Mouse (Mus musculus) hindbrain, postnatal 0 days (tissue): Measurements from ENCODE around the gene Kpna7. TPM values are rescaled to one million over a fixed set of nuclear protein-coding genes. Genes with fewer than 3 reads are reported as not detected.

Experiments
- ATAC-seq: fragments of 200-750 bp; cut with Nextera tagmentation; 2 replicates; pipeline ENCODE4 v1.8.0; 2017; ENCODE audit warnings: mild to moderate bottlenecking, moderate TSS enrichment, moderate library complexity
- DNase-seq: peaks from one replicate; pipeline ENCODE4 v3.0.0-alpha.2; 2015; ENCODE audit warnings: low spot score
- H3K27ac ChIP-seq: fragments of 300-500 bp; sonication (generic); 2 replicates; pipeline ENCODE4 v1.5.1; 2014; ENCODE audit warnings: mild to moderate bottlenecking
- H3K27me3 ChIP-seq: fragments of 300-500 bp; sonication (generic); 2 replicates; pipeline ENCODE4 v1.6.1; 2014; ENCODE audit warnings: low read length, mixed read lengths; ENCODE audit not compliant: insufficient read depth
- H3K36me3 ChIP-seq: fragments of 300-500 bp; sonication (generic); 2 replicates; pipeline ENCODE4 v1.6.1; 2014; ENCODE audit warnings: low read length, mixed read lengths; ENCODE audit not compliant: insufficient read depth
- H3K4me1 ChIP-seq: fragments of 300-500 bp; sonication (generic); 2 replicates; pipeline ENCODE4 v1.6.1; 2014; ENCODE audit warnings: antibody characterized with exemption, low read length, mixed read lengths; ENCODE audit not compliant: insufficient read depth
- H3K4me2 ChIP-seq: fragments of 300-500 bp; sonication (generic); 2 replicates; pipeline ENCODE4 v1.6.1; 2014; ENCODE audit warnings: low read depth, mild to moderate bottlenecking, low read length, moderate library complexity, mixed read lengths
- H3K4me3 ChIP-seq: fragments of 300-500 bp; sonication (generic); 2 replicates; pipeline ENCODE4 v1.5.1; 2014; ENCODE audit warnings: low read length
- H3K9ac ChIP-seq: fragments of 300-500 bp; sonication (generic); replicated peaks from 2 replicates; pipeline ENCODE4 v1.6.1; 2014; ENCODE audit warnings: mild to moderate bottlenecking, low read length, moderate library complexity, mixed read lengths
- H3K9me3 ChIP-seq: fragments of 300-500 bp; sonication (generic); 2 replicates; pipeline ENCODE4 v1.6.1; 2016; ENCODE audit warnings: low read length, mixed read lengths
- CTCF ChIP-seq: IDR thresholded peaks from 2 replicates; pipeline ENCODE4 v1.5.1; 2016; ENCODE audit warnings: antibody characterized with exemption, control low read depth, low read depth
- WGBS: fragments of 180-500 bp; shearing (Covaris S2); extraction: QIAGEN DNeasy Blood & Tissue Kit; methylation state at CpG from one replicate; pipeline ENCODE4 v1.1.7; 2014; 5-methylcytosine and 5-hydroxymethylcytosine counted together
- polyA plus RNA-seq: library from polyadenylated mRNA; unstranded; fragments of >200 nt; fragmentation: Nextera tagmentation; extraction: Ambion mirVana; gene quantifications from 2 replicates; pipeline ENCODE4 v1.2.1, GENCODE M21; 2015
- total RNA-seq: library from RNA; depleted of rRNA; stranded (reverse); fragments of >200 nt; gene quantifications from 2 replicates; pipeline ENCODE4 v1.2.3, GENCODE M21; 2014

The Kpna7 gene
- total and polyA plus RNA-seq, 2 experiments from 2014 or later: 0.09 TPM; not detected in 1

GRCm38 (mm10) chr5:144958271-144958670 is 125.6 kb downstream of the Kpna7 start:
- no peak for DNase-seq
- Histone ChIP-seq H3K36me3 (no peaks in the 10 kb centered on the region), H3K4me3 (no peak overlapping the region), H3K27ac (no peak overlapping the region), H3K4me1 (peaks cover 17% of the 10 kb centered on the region; the same call in 1 of the 2 replicates), H3K9ac (no peak overlapping the region), H3K27me3 (no peaks in the 10 kb centered on the region), H3K9me3 (no peaks in the 10 kb centered on the region), H3K4me2 (no peak overlapping the region)
- 71% methylated on average over 9 of the region's 9 CpGs for WGBS
- ATAC-seq: peak; percentile 28; the same call in 1 of the 2 replicates
- TF ChIP-seq CTCF: no peak

GRCm38 (mm10) chr5:144954432-144954831 is 129.4 kb downstream of the Kpna7 start:
- Histone ChIP-seq H3K4me3 (no peak overlapping the region), H3K36me3 (no peaks in the 10 kb centered on the region), H3K9me3 (no peaks in the 10 kb centered on the region), H3K4me1 (peaks cover 17% of the 10 kb centered on the region; the same call in 1 of the 2 replicates), H3K27me3 (no peaks in the 10 kb centered on the region), H3K27ac (no peak overlapping the region), H3K4me2 (no peak overlapping the region), H3K9ac (no peak overlapping the region)
- WGBS: 73% methylated on average over 7 of the region's 7 CpGs
- DNase-seq (no peak), ATAC-seq (no peak)
- no peak for TF ChIP-seq CTCF

DNA sequence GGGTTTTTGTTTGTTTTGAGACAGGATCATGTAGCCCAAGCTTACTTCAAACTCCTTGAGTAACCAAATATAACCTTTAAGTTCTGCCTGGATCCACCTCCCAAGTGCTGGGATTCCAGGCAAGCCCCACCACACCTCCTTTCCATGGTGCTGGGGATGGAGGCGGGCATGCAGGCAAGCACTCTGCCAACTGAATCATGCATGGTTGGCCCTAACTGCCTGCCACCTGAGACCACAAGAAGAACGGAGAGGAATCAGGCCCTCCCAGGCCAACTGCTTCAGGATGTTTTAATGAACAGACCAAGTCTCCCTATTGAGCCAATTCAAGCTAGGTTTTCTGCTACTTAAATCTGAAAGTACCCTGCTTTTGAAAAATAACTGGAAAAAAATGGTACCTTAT is 131.2 kb downstream of the Kpna7 start:
- WGBS: 52% methylated on average over 2 of the region's 2 CpGs
- peaks cover 22% of the 10 kb centered on the region; the same call in 1 of the 2 replicates for H3K4me1 ChIP-seq
- no peaks in the 10 kb centered on the region for H3K27me3 ChIP-seq
- ATAC-seq (no peak), DNase-seq (peak; percentile 19)
- H3K36me3 ChIP-seq: no peaks in the 10 kb centered on the region
- no peaks in the 10 kb centered on the region for H3K9me3 ChIP-seq
- no peak overlapping the region for H3K9ac ChIP-seq
- H3K27ac ChIP-seq: no peak overlapping the region
- no peak overlapping the region for H3K4me3 ChIP-seq
- no peak for TF ChIP-seq CTCF
- H3K4me2 ChIP-seq: no peak overlapping the region

DNA sequence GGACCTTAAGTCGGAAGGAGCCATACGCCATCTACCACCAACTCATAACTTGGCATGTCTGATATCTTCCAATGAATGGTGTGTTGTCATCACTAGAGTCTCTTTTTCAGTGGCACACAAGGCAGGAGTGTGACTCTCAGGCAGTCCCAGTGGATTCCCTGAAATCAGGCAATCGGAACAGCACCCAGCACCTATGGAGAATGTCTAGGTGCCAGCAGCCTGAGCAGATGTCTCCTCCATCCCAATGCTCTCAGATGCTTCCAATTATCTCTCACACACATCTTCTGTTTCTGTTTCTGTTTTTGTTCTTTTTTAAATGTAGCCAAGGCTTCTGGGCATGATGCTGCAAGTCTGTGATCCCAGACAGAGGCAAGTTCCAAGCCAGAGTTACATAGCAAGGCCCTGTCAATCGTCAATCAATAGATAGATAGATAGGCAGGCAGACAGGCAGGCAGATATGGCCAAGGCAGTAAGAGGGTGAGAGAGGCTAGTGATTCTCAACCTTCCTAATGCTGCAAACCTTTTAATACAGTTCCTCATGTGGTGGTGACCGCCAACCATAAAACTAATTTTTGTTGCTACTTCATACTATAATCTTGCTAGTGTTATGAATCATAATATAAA is 133.3 kb downstream of the Kpna7 start:
- no peak for ATAC-seq
- TF ChIP-seq CTCF: no peak
- no peak overlapping the region for H3K9ac ChIP-seq
- H3K9me3 ChIP-seq: no peaks in the 10 kb centered on the region
- WGBS: 92% methylated on average over 5 of the region's 5 CpGs
- H3K36me3 ChIP-seq: no peaks in the 10 kb centered on the region
- H3K4me3 ChIP-seq: no peak overlapping the region
- no peak overlapping the region for H3K4me2 ChIP-seq
- peaks cover 31% of the 10 kb centered on the region for H3K4me1 ChIP-seq
- DNase-seq: no peak
- no peaks in the 10 kb centered on the region for H3K27me3 ChIP-seq
- H3K27ac ChIP-seq: no peak overlapping the region

DNA sequence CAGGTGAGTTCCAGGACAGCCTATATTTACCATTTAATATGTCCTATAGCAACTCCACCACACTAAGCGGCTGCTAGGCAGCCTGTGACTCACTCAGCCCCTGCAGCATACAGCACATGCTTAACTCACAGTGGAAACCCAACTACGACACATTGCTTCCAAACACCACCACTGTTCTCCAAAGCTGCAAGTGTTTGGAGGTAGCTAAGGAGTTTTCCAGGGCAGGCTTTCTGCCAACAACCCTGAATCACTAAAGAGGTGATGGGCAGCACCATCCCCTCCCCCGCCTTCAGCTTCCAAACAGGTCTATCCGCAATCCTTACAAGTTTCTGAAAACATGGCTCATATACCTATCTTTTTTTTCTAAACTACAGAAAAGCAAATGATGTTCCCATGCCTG is 134.0 kb downstream of the Kpna7 start:
- ATAC-seq (no peak), DNase-seq (no peak)
- 85% methylated on average over 4 of the region's 4 CpGs for WGBS
- Histone ChIP-seq H3K4me1 (peaks cover 31% of the 10 kb centered on the region), H3K9me3 (no peaks in the 10 kb centered on the region), H3K27me3 (no peaks in the 10 kb centered on the region), H3K4me2 (no peak overlapping the region), H3K4me3 (no peak overlapping the region), H3K9ac (no peak overlapping the region), H3K36me3 (no peaks in the 10 kb centered on the region), H3K27ac (no peak overlapping the region)
- no peak for TF ChIP-seq CTCF

GRCm38 (mm10) chr5:144948422-144948821 is 135.4 kb downstream of the Kpna7 start:
- no peak overlapping the region for H3K9ac ChIP-seq
- no peak for TF ChIP-seq CTCF
- WGBS: 70% methylated on average over 11 of the region's 11 CpGs
- no peak for DNase-seq
- no peaks in the 10 kb centered on the region for H3K36me3 ChIP-seq
- H3K9me3 ChIP-seq: no peaks in the 10 kb centered on the region
- H3K4me2 ChIP-seq: no peak overlapping the region
- H3K27me3 ChIP-seq: no peaks in the 10 kb centered on the region
- ATAC-seq: no peak
- peaks cover 24% of the 10 kb centered on the region for H3K4me1 ChIP-seq
- H3K27ac ChIP-seq: no peak overlapping the region
- no peak overlapping the region for H3K4me3 ChIP-seq

- Histone ChIP-seq H3K27ac (no peak overlapping the region), H3K9me3 (no peaks in the 10 kb centered on the region), H3K27me3 (no peaks in the 10 kb centered on the region), H3K4me1 (peaks cover 22% of the 10 kb centered on the region), H3K4me3 (no peak overlapping the region), H3K36me3 (no peaks in the 10 kb centered on the region), H3K4me2 (no peak overlapping the region), H3K9ac (no peak overlapping the region)
- DNase-seq (no peak), ATAC-seq (no peak)
- TF ChIP-seq CTCF: no peak
- 57% methylated on average over 1 of the region's 1 CpGs for WGBS
Observed at GRCm38 (mm10) chr5:144948002-144948401, 135.8 kb downstream of the Kpna7 start.
